Mouse (Mus musculus) C2C12 (cell line): ENCODE data around the gene Abca13.

Experiments
- CEBPB ChIP-seq: IDR thresholded peaks from one replicate; pipeline ENCODE4 v1.6.1; 2011; ENCODE audit warnings: low read depth, mild to moderate bottlenecking, control low read depth, moderate library complexity
- CTCF ChIP-seq: IDR thresholded peaks from one replicate; pipeline ENCODE4 v1.5.1; 2011; ENCODE audit not compliant: control insufficient read depth, insufficient read depth, insufficient read length
- FOSL1 ChIP-seq: IDR thresholded peaks from one replicate; pipeline ENCODE4 v1.8.0; 2011; ENCODE audit warnings: mild to moderate bottlenecking, low read length; ENCODE audit not compliant: poor library complexity, insufficient read depth, severe bottlenecking
- MAX ChIP-seq: IDR thresholded peaks from one replicate; pipeline ENCODE4 v1.6.1; 2011; ENCODE audit warnings: mild to moderate bottlenecking, control low read depth
- MYOD1 ChIP-seq: IDR thresholded peaks from one replicate; pipeline ENCODE4 v1.6.1; 2011; ENCODE audit warnings: low read depth; ENCODE audit not compliant: control insufficient read depth, insufficient read length
- MYOG ChIP-seq: IDR thresholded peaks from one replicate; pipeline ENCODE4 v1.6.1; 2011; ENCODE audit not compliant: control insufficient read depth, insufficient read length; ENCODE audit errors: extremely low read depth
- USF1 ChIP-seq: IDR thresholded peaks from one replicate; pipeline ENCODE4 v1.6.1; 2011; ENCODE audit warnings: low read depth, mild to moderate bottlenecking, control low read depth, moderate library complexity

GRCm38 (mm10) chr11:9373160-9373559, 181.4 kb downstream of the Abca13 start:
- TF ChIP-seq CTCF (no peak), USF1 (no peak), MYOD1 (no peak), MAX (no peak), CEBPB (no peak), FOSL1 (no peak), MYOG (no peak)
